Mouse (Mus musculus): ENCODE measurements at regions not wholly inside any gene's neighbourhood (a gene's known extent, or its start where the extent isn't known, plus 50 kb on each side); places are given as distances from the start of the nearest gene placed in this dataset.

GRCm38 (mm10) chr3:156414431-156415427 lies 146.9 kb upstream of the Negr1 start:
- TF ChIP-seq CTCF (IDR thresholded peaks at IDR 0.05; ENCODE audit: low read depth, low read length) (no peak), POLR2A (IDR thresholded peaks at IDR 0.05; ENCODE audit: extremely low read depth, insufficient read depth, low read length) (no peak)

Data from liver, adult 2 months (tissue).